Mouse (Mus musculus): ENCODE results near the gene Cwh43. TPM values are rescaled to one million over a fixed set of nuclear protein-coding genes. Genes with fewer than 3 reads are reported as not detected.

The Cwh43 gene
- polyA plus RNA-seq, 1 experiment from 2014 or later = 0.09 TPM

DNA sequence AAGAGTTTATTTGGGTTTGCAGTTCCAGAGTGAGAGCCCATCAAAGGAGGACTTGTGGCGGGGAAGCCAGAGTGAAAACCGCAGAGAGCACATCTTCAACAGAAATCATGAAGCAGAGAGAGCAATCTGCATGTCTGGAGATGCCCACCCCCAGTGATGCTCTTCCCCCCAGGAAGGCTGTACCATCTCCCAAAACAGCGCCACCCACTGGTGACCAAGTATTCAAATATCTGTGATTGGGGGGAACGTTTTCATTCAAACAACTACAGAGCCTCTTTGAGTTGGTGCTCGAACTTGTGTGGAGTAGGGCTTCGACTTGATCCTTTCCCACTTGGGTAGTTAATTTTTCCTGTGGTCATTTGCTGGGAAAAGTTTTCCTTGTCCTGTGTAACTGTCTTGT, 1.1 kb upstream of the Cwh43 start:
- Histone ChIP-seq H3K9me3 (ENCODE audit: control insufficient read depth, low read length) (no peaks in the 10 kb centered on the region), H3K27me3 (replicated peaks; ENCODE audit: control insufficient read depth, insufficient read depth, low read length) (peaks cover 30% of the 10 kb centered on the region), H3K36me3 (ENCODE audit: control insufficient read depth, insufficient read depth, low read length) (no peaks in the 10 kb centered on the region), H3K9ac (ENCODE audit: low read length) (no peak overlapping the region), H3K27ac (ENCODE audit: low read depth) (no peak overlapping the region), H3K4me1 (replicated peaks; ENCODE audit: control insufficient read depth, insufficient read depth, low read length) (peaks cover 16% of the 10 kb centered on the region), H3K4me2 (ENCODE audit: low read length) (no peak overlapping the region), H3K4me3 (ENCODE audit: low read depth, low read length) (no peak overlapping the region)
- no peak for DNase-seq (ENCODE audit: low spot score)
- WGBS = 78% methylated on average over 6 of the region's 6 CpGs
- no peak for ATAC-seq (replicated peaks; ENCODE audit: low FRiP score, low TSS enrichment, low read depth)

DNA sequence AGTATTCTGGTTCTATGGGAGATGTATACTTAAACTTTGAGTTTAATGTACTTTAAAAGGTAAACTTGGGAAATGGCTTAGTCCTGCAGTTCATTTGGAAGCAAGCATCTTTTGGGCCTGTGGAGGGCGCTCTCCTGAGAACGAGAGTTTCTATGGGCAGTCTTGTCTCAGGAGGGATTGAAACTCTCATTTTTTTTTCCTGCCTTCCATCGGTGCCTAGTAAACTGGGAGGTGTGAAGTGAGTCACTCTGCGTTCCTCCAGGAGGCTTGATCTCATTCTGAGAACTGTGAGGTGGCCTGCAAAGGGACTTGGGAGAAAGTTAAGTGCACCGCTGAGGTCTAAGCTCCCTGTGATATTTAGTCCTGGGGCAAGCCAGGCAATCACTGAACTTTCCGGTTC, 986 bp downstream of the Cwh43 start:
- Histone ChIP-seq H3K4me2 (ENCODE audit: low read length) (no peak overlapping the region), H3K27me3 (replicated peaks; ENCODE audit: control insufficient read depth, insufficient read depth, low read length) (peaks cover 30% of the 10 kb centered on the region)
- WGBS = 32% methylated on average over 6 of the region's 6 CpGs

DNA sequence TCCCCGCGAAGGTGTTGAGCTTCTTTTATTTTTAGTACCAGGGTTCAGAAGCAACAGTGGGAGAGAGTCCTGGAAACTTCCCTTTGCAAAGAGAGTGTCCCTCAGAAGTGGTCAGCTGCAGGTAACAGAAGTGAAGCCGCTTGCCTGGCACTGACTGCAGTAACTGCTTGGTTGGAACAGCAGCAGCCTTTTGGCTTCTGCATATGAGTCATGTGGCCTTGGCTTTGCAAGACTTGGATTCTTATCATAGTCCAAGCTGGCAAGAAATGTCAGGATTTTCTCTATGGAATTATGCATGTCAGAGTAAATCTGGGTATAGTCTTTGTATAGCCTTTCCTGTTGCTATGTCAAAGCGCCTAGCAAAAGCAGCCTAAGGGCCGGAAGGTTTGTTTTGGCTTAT, 4.1 kb downstream of the Cwh43 start:
- WGBS = 76% methylated on average over 5 of the region's 5 CpGs
- no peak overlapping the region for H3K27ac ChIP-seq (ENCODE audit: low read depth)
- H3K9me3 ChIP-seq (ENCODE audit: control insufficient read depth, low read length) = no peaks in the 10 kb centered on the region
- no peak overlapping the region for H3K4me2 ChIP-seq (ENCODE audit: low read length)
- H3K4me3 ChIP-seq (ENCODE audit: low read depth, low read length) = no peak overlapping the region
- ATAC-seq (replicated peaks; ENCODE audit: low FRiP score, low TSS enrichment, low read depth) = no peak
- no peaks in the 10 kb centered on the region for H3K36me3 ChIP-seq (ENCODE audit: control insufficient read depth, insufficient read depth, low read length)
- H3K9ac ChIP-seq (ENCODE audit: low read length) = no peak overlapping the region
- peaks cover 11% of the 10 kb centered on the region for H3K4me1 ChIP-seq (replicated peaks; ENCODE audit: control insufficient read depth, insufficient read depth, low read length)
- H3K27me3 ChIP-seq (replicated peaks; ENCODE audit: control insufficient read depth, insufficient read depth, low read length) = peaks cover 23% of the 10 kb centered on the region
- no peak for DNase-seq (ENCODE audit: low spot score)

More for the DNA sequence above, 986 bp downstream of the Cwh43 start:
- DNase-seq (ENCODE audit: low spot score) (no peak), ATAC-seq (replicated peaks; ENCODE audit: low FRiP score, low TSS enrichment, low read depth) (no peak)
- no peaks in the 10 kb centered on the region for H3K36me3 ChIP-seq (ENCODE audit: control insufficient read depth, insufficient read depth, low read length)
- H3K27ac ChIP-seq (ENCODE audit: low read depth) = no peak overlapping the region
- H3K9me3 ChIP-seq (ENCODE audit: control insufficient read depth, low read length) = no peaks in the 10 kb centered on the region
- H3K9ac ChIP-seq (ENCODE audit: low read length) = no peak overlapping the region
- H3K4me3 ChIP-seq (ENCODE audit: low read depth, low read length) = no peak overlapping the region
- peaks cover 11% of the 10 kb centered on the region for H3K4me1 ChIP-seq (replicated peaks; ENCODE audit: control insufficient read depth, insufficient read depth, low read length)

DNA sequence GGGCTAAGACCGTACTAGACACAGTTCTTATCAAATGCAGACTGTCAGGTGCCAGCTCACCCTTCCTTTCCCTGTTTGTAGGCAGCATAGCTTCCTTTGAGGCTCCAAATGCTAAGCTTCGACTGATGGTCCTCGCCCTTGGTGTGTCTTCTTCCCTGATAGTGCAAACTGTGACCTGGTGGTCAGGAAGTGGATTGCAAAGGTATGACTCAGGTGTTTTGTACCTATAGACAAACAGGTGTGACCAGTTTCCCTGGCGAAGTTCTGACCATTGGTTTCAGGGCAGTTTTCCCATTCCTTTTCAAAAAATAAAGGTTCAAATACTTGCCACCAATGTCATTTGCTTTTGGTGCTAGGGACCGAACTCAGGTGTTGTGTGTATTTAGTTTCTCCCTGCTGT, 5.9 kb downstream of the Cwh43 start:
- Histone ChIP-seq H3K4me2 (ENCODE audit: low read length) (no peak overlapping the region), H3K4me1 (replicated peaks; ENCODE audit: control insufficient read depth, insufficient read depth, low read length) (peaks cover under 1% of the 10 kb centered on the region; the same call in 1 of the 2 replicates), H3K36me3 (ENCODE audit: control insufficient read depth, insufficient read depth, low read length) (no peaks in the 10 kb centered on the region), H3K9me3 (ENCODE audit: control insufficient read depth, low read length) (no peaks in the 10 kb centered on the region), H3K4me3 (ENCODE audit: low read depth, low read length) (no peak overlapping the region), H3K27ac (ENCODE audit: low read depth) (no peak overlapping the region), H3K27me3 (replicated peaks; ENCODE audit: control insufficient read depth, insufficient read depth, low read length) (peaks cover 6% of the 10 kb centered on the region), H3K9ac (ENCODE audit: low read length) (no peak overlapping the region)
- DNase-seq (ENCODE audit: low spot score) (no peak), ATAC-seq (replicated peaks; ENCODE audit: low FRiP score, low TSS enrichment, low read depth) (no peak)
- WGBS = 80% methylated on average over 5 of the region's 5 CpGs

DNA sequence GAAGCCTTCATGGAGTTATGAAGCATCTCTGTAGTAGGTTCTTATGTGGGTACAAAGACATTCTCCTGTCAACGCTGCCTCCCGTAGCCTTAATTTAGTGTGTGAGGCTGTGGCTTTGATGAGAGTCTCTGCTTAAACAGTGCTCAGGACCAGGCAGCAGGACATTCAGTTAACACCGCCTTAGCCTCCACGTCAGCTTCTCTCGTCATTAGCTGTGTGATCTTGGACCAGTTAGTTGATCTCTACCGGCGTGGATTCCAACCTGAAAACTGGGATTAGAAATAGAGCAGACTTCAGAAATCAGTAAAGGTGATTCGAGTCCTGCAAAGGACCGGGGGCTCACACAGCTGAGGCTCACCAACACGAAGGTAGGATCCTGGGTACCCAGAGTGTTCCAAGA, 8.3 kb downstream of the Cwh43 start:
- H3K4me2 ChIP-seq (ENCODE audit: low read length) = no peak overlapping the region
- no peak overlapping the region for H3K9ac ChIP-seq (ENCODE audit: low read length)
- WGBS = 84% methylated on average over 10 of the region's 10 CpGs
- no peak for DNase-seq (ENCODE audit: low spot score)
- H3K27ac ChIP-seq (ENCODE audit: low read depth) = no peak overlapping the region
- H3K36me3 ChIP-seq (ENCODE audit: control insufficient read depth, insufficient read depth, low read length) = no peaks in the 10 kb centered on the region
- ATAC-seq (replicated peaks; ENCODE audit: low FRiP score, low TSS enrichment, low read depth) = no peak
- no peak overlapping the region for H3K4me3 ChIP-seq (ENCODE audit: low read depth, low read length)
- H3K9me3 ChIP-seq (ENCODE audit: control insufficient read depth, low read length) = no peaks in the 10 kb centered on the region
- H3K4me1 ChIP-seq (replicated peaks; ENCODE audit: control insufficient read depth, insufficient read depth, low read length) = no peaks in the 10 kb centered on the region; the same call in 1 of the 2 replicates
- H3K27me3 ChIP-seq (replicated peaks; ENCODE audit: control insufficient read depth, insufficient read depth, low read length) = no peaks in the 10 kb centered on the region

DNA sequence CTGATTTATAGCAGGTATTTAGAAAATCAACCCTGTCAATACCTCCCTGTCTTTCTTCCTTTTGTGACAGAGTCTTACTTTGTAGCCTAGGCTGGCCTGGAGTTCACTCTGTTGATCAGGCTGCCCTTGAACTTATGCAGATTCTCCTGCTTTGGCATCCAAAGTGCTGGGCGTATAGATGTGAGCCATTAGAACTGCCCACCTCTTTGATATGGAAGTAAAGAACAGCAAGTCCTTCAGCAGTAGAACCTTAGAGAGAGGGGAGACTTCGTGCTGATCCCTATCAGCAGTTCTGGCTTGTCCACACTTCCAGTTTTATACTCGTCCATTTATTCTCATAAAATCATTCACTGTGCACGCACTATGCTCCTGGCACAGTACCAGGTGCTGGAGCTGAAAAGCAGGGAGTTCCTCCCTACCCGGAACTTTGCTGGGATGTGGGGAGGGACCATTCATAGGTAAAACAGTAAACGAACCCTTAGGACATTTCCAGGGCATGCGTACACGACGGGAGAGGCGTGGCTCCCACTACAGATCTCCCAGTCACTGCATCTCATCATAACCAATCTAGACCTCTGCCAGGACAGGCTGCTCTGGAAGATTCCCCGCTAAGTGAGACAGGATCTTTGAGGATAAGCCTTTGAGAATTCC, 13.3 kb downstream of the Cwh43 start:
- Histone ChIP-seq H3K27ac (ENCODE audit: low read depth) (no peak overlapping the region), H3K9ac (ENCODE audit: low read length) (no peak overlapping the region), H3K36me3 (ENCODE audit: control insufficient read depth, insufficient read depth, low read length) (no peaks in the 10 kb centered on the region), H3K27me3 (replicated peaks; ENCODE audit: control insufficient read depth, insufficient read depth, low read length) (no peaks in the 10 kb centered on the region), H3K9me3 (ENCODE audit: control insufficient read depth, low read length) (no peaks in the 10 kb centered on the region), H3K4me3 (ENCODE audit: low read depth, low read length) (no peak overlapping the region), H3K4me2 (ENCODE audit: low read length) (peak overlapping the region; percentile 8; the same call in 1 of the 2 replicates), H3K4me1 (replicated peaks; ENCODE audit: control insufficient read depth, insufficient read depth, low read length) (no peaks in the 10 kb centered on the region; the same call in 1 of the 2 replicates)
- DNase-seq (ENCODE audit: low spot score) (no peak), ATAC-seq (replicated peaks; ENCODE audit: low FRiP score, low TSS enrichment, low read depth) (no peak)
- 51% methylated on average over 11 of the region's 11 CpGs for WGBS

DNA sequence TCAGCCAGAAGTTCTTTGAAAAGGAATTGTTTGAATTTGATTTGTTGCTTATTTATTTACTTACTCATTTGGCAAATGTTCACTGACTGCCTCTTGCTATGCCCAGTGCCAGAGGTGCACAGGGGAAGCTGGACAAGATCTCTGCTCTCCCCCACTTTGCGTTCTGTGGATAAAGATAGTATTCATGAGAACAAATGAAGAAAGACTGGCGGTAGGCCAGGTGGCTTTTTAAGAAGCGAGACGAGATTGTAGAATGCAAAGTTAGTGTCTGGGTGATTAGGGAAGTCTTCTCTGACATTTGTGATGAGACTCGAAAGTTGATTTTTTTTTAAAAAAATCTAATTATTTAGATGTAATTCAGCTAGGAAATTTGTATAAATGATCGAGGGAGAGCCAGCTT, 20.9 kb downstream of the Cwh43 start:
- no peak for DNase-seq (ENCODE audit: low spot score)
- Histone ChIP-seq H3K4me2 (ENCODE audit: low read length) (no peak overlapping the region), H3K4me3 (ENCODE audit: low read depth, low read length) (no peak overlapping the region), H3K9me3 (ENCODE audit: control insufficient read depth, low read length) (no peaks in the 10 kb centered on the region), H3K36me3 (ENCODE audit: control insufficient read depth, insufficient read depth, low read length) (no peaks in the 10 kb centered on the region), H3K27ac (ENCODE audit: low read depth) (no peak overlapping the region), H3K4me1 (replicated peaks; ENCODE audit: control insufficient read depth, insufficient read depth, low read length) (no peaks in the 10 kb centered on the region), H3K27me3 (replicated peaks; ENCODE audit: control insufficient read depth, insufficient read depth, low read length) (no peaks in the 10 kb centered on the region), H3K9ac (ENCODE audit: low read length) (no peak overlapping the region)
- ATAC-seq (replicated peaks; ENCODE audit: low FRiP score, low TSS enrichment, low read depth) = no peak
- WGBS = 68% methylated on average over 6 of the region's 6 CpGs

DNA sequence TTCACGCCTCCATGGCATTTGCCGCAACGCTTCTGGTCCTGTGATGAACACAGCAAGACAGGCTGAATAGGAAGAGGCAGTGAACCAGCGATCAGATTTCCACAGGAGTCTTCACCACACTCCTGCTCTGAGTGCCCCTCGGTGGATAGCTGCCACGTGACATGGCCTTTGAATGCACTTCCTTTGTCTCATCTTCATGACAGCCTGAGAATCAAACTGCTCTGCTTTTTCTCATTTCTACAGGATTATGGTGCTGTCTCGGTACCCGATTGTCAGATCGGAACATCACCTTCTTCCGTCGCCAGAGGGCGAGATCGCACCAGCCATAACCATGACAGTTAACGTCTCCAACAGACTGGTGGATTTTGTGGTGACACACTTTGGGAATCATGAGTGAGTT, 25.7 kb downstream of the Cwh43 start:
- no peaks in the 10 kb centered on the region for H3K27me3 ChIP-seq (replicated peaks; ENCODE audit: control insufficient read depth, insufficient read depth, low read length)
- 16% methylated on average over 14 of the region's 14 CpGs for WGBS
- H3K4me3 ChIP-seq (ENCODE audit: low read depth, low read length) = no peak overlapping the region
- DNase-seq (ENCODE audit: low spot score) (peak; percentile 88), ATAC-seq (replicated peaks; ENCODE audit: low FRiP score, low TSS enrichment, low read depth) (peak; percentile 89)
- no peak overlapping the region for H3K27ac ChIP-seq (ENCODE audit: low read depth)
- H3K36me3 ChIP-seq (ENCODE audit: control insufficient read depth, insufficient read depth, low read length) = no peaks in the 10 kb centered on the region
- H3K9ac ChIP-seq (ENCODE audit: low read length) = no peak overlapping the region
- no peaks in the 10 kb centered on the region for H3K4me1 ChIP-seq (replicated peaks; ENCODE audit: control insufficient read depth, insufficient read depth, low read length)
- H3K4me2 ChIP-seq (ENCODE audit: low read length) = peak overlapping the region; percentile 15; the same call in 1 of the 2 replicates
- no peaks in the 10 kb centered on the region for H3K9me3 ChIP-seq (ENCODE audit: control insufficient read depth, low read length)

DNA sequence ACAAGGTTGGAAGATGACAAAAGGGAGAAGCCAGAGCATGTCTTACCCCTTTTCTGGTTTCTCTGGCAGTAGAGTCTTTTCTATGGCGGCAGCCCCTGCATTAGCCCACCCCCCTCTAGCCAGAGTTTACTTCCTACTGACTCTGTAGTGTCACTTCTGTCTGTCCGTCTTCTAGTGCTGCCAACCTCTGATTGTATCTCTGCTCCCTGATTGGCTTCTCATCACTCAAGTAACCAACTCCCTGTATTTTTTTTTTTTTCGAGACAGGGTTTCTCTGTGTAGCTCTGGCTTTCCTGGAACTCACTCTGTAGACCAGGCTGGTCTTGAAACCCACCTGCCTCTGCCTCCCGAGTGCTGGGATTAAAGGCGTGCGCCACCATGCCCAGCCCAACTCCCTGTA, 26.9 kb downstream of the Cwh43 start:
- Histone ChIP-seq H3K4me1 (replicated peaks; ENCODE audit: control insufficient read depth, insufficient read depth, low read length) (no peaks in the 10 kb centered on the region), H3K36me3 (ENCODE audit: control insufficient read depth, insufficient read depth, low read length) (no peaks in the 10 kb centered on the region), H3K4me2 (ENCODE audit: low read length) (no peak overlapping the region), H3K9me3 (ENCODE audit: control insufficient read depth, low read length) (no peaks in the 10 kb centered on the region), H3K9ac (ENCODE audit: low read length) (no peak overlapping the region), H3K27ac (ENCODE audit: low read depth) (no peak overlapping the region), H3K27me3 (replicated peaks; ENCODE audit: control insufficient read depth, insufficient read depth, low read length) (no peaks in the 10 kb centered on the region), H3K4me3 (ENCODE audit: low read depth, low read length) (no peak overlapping the region)
- WGBS = 80% methylated on average over 6 of the region's 6 CpGs
- ATAC-seq (replicated peaks; ENCODE audit: low FRiP score, low TSS enrichment, low read depth) (no peak), DNase-seq (ENCODE audit: low spot score) (no peak)

All from intestine, embryonic 14.5 days (tissue).